Mouse (Mus musculus): ENCODE results near the gene Hipk3. TPM values are rescaled to one million over a fixed set of nuclear protein-coding genes. Genes with fewer than 3 reads are reported as not detected.
A peak's percentile ranks its signal among the peaks of the same experiment; 100 is the strongest.

The Hipk3 gene
- 5.0 and 5.7 TPM in 2 replicates for polyA plus RNA-seq (2015; fragmentation: Nextera tagmentation; extraction: Ambion mirVana)

GRCm38 (mm10) chr2:104493951-104494800, at the start of gene Hipk3:
Gene Hipk3, minus strand, starts transcription at chr2:104494446.
- ATAC-seq = peak; percentile 94
- Histone ChIP-seq H3K4me2 (replicated peaks) (peak within 1 kb of the TSS; percentile 75), H3K27ac (peak within 1 kb of the TSS; percentile 100), H3K9ac (replicated peaks) (peak within 1 kb of the TSS; percentile 98), H3K36me3 (no peaks in the 10 kb centered on the region), H3K9me3 (no peaks in the 10 kb centered on the region), H3K27me3 (0 out of 2 replicates have a peak, but pooled peaks cover 6% of the 10 kb centered on the region), H3K4me3 (replicated peaks) (peak within 1 kb of the TSS; percentile 92), H3K4me1 (replicated peaks) (peaks cover 20% of the 10 kb centered on the region)
- WGBS = under 1% methylated on average over 90 of the region's 98 CpGs

DNA sequence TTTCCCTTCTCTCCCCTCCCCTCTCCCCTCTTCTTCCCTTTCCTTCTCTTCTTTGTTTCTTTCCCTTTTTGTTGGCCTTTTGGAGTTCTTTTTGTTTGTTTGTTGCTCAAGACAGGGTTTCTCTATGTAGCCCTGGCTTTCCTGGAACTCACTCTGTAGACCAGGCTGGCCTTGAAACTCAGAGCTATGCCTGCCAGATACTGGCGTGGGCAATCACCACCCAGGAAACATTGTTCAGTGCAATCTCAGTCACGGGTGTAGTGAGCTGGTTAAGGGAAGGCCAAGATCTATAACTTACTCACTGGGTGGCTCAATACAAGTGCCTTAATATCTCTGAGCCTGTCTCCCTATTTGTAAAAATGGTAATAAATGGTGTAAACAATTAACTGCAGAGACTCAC, 46.0 kb upstream of the Hipk3 start:
- no peaks in the 10 kb centered on the region for H3K27me3 ChIP-seq
- H3K4me3 ChIP-seq (replicated peaks) = no peak overlapping the region
- H3K9me3 ChIP-seq = no peaks in the 10 kb centered on the region
- H3K4me2 ChIP-seq (replicated peaks) = no peak overlapping the region
- no peak for ATAC-seq
- H3K4me1 ChIP-seq (replicated peaks) = no peaks in the 10 kb centered on the region
- 82% methylated on average over 2 of the region's 2 CpGs for WGBS
- no peak overlapping the region for H3K27ac ChIP-seq
- no peaks in the 10 kb centered on the region for H3K36me3 ChIP-seq
- no peak overlapping the region for H3K9ac ChIP-seq (replicated peaks)

GRCm38 (mm10) chr2:104534751-104535150, 40.5 kb upstream of the Hipk3 start:
- ATAC-seq = no peak
- H3K9ac ChIP-seq (replicated peaks) = no peak overlapping the region
- H3K4me1 ChIP-seq (replicated peaks) = no peaks in the 10 kb centered on the region
- no peaks in the 10 kb centered on the region for H3K9me3 ChIP-seq
- H3K36me3 ChIP-seq = no peaks in the 10 kb centered on the region
- no peaks in the 10 kb centered on the region for H3K27me3 ChIP-seq
- 96% methylated on average over 3 of the region's 3 CpGs for whole genome bisulfite sequencing
- no peak overlapping the region for H3K4me2 ChIP-seq (replicated peaks)
- H3K4me3 ChIP-seq (replicated peaks) = no peak overlapping the region
- H3K27ac ChIP-seq = no peak overlapping the region

- H3K4me1 ChIP-seq (replicated peaks) = no peaks in the 10 kb centered on the region
- H3K27ac ChIP-seq = no peak overlapping the region
- WGBS = 89% methylated on average over 1 of the region's 1 CpGs
- ATAC-seq = no peak
- no peaks in the 10 kb centered on the region for H3K9me3 ChIP-seq
- no peaks in the 10 kb centered on the region for H3K36me3 ChIP-seq
- no peak overlapping the region for H3K4me2 ChIP-seq (replicated peaks)
- H3K4me3 ChIP-seq (replicated peaks) = no peak overlapping the region
- H3K27me3 ChIP-seq = no peaks in the 10 kb centered on the region
- no peak overlapping the region for H3K9ac ChIP-seq (replicated peaks)
Measured at GRCm38 (mm10) chr2:104532548-104532947, 38.3 kb upstream of the Hipk3 start.

- WGBS = 84% methylated on average over 3 of the region's 3 CpGs
Measured at GRCm38 (mm10) chr2:104526559-104526958, 32.3 kb upstream of the Hipk3 start.

DNA sequence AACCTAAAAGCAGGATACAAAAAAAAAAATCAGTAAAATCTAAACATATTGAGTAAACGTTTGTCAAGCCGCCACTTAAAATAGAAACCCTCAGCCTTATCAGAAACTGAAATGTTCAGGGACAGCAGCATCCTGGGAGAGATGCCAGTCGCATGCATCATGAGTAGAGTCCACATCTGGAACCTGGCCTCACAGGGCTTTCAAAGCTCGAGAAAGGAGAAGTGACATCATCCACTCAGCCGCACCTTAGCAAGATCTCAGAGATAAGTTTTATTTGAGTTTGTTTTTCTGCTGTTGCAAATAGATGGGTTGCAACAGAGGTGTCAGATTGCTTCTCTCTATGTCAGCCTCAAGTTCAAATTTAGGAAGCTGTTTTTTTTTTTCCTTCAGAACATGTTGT, 31.3 kb upstream of the Hipk3 start:
- no peaks in the 10 kb centered on the region for H3K36me3 ChIP-seq
- H3K27me3 ChIP-seq = no peaks in the 10 kb centered on the region
- H3K4me1 ChIP-seq (replicated peaks) = no peaks in the 10 kb centered on the region
- WGBS = 80% methylated on average over 5 of the region's 5 CpGs
- H3K9me3 ChIP-seq = no peaks in the 10 kb centered on the region
- ATAC-seq = no peak
- no peak overlapping the region for H3K4me2 ChIP-seq (replicated peaks)
- no peak overlapping the region for H3K9ac ChIP-seq (replicated peaks)
- H3K4me3 ChIP-seq (replicated peaks) = no peak overlapping the region
- H3K27ac ChIP-seq = no peak overlapping the region

More at GRCm38 (mm10) chr2:104526559-104526958, 32.3 kb upstream of the Hipk3 start:
- no peak overlapping the region for H3K27ac ChIP-seq
- no peaks in the 10 kb centered on the region for H3K4me1 ChIP-seq (replicated peaks)
- no peaks in the 10 kb centered on the region for H3K36me3 ChIP-seq
- ATAC-seq = no peak
- no peak overlapping the region for H3K4me2 ChIP-seq (replicated peaks)
- H3K9ac ChIP-seq (replicated peaks) = no peak overlapping the region
- H3K4me3 ChIP-seq (replicated peaks) = no peak overlapping the region
- H3K27me3 ChIP-seq = no peaks in the 10 kb centered on the region
- no peaks in the 10 kb centered on the region for H3K9me3 ChIP-seq

DNA sequence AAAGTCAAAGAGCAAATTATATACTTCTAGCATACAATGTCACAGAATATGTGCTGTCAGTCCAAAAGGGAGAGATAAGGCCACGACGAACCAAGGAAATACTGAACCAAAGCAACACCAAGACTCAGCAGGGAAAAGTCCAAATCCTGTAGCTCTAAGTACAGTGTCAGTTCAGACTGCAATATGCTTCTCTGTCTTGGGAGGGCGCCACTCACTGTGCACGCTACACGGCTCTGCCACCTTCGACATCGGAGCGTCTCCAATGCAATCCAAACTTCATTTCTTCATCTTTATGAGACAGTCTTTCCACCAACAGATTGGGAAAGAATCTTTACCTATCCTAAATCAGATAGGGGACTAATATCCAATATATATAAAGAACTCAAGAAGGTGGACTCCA, 17.4 kb upstream of the Hipk3 start:
- Histone ChIP-seq H3K27me3 (no peaks in the 10 kb centered on the region), H3K9me3 (no peaks in the 10 kb centered on the region), H3K4me3 (replicated peaks) (no peak overlapping the region), H3K27ac (no peak overlapping the region), H3K9ac (replicated peaks) (no peak overlapping the region), H3K36me3 (no peaks in the 10 kb centered on the region), H3K4me1 (replicated peaks) (no peaks in the 10 kb centered on the region), H3K4me2 (replicated peaks) (no peak overlapping the region)
- no peak for ATAC-seq
- WGBS = 81% methylated on average over 8 of the region's 8 CpGs

DNA sequence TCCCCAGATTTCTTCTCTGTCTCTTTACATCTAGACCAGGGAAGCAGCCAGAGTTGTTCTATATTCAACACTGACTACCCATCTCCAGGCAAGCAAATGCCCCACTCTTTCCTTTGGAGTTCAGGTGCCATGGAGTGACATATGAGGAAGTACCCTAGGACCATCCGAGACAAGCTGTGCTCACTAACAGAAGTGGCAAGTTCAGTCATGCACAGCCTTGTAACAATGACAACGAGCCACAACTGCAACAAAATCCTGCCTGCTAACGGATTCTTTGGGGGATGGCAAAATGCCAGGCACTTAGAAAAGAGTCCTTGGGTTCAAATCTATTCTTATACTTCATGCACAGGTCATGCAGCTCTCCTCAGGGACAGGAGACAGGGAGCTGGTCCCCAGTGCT, 8.1 kb upstream of the Hipk3 start:
- H3K9ac ChIP-seq (replicated peaks) = no peak overlapping the region
- no peak overlapping the region for H3K4me3 ChIP-seq (replicated peaks)
- no peaks in the 10 kb centered on the region for H3K36me3 ChIP-seq
- no peak for ATAC-seq
- no peaks in the 10 kb centered on the region for H3K9me3 ChIP-seq
- H3K27ac ChIP-seq = no peak overlapping the region
- 0 out of 2 replicates have a peak, but pooled peaks cover 2% of the 10 kb centered on the region for H3K27me3 ChIP-seq
- no peaks in the 10 kb centered on the region for H3K4me1 ChIP-seq (replicated peaks)
- WGBS = 53% methylated on average over 3 of the region's 3 CpGs
- H3K4me2 ChIP-seq (replicated peaks) = no peak overlapping the region

- Histone ChIP-seq H3K27me3 (0 out of 2 replicates have a peak, but pooled peaks cover 5% of the 10 kb centered on the region), H3K4me2 (replicated peaks) (no peak overlapping the region), H3K9ac (replicated peaks) (no peak overlapping the region), H3K36me3 (no peaks in the 10 kb centered on the region), H3K4me1 (replicated peaks) (no peaks in the 10 kb centered on the region), H3K4me3 (replicated peaks) (no peak overlapping the region), H3K27ac (no peak overlapping the region), H3K9me3 (no peaks in the 10 kb centered on the region)
- 94% methylated on average over 2 of the region's 2 CpGs for WGBS
- ATAC-seq = no peak
Measured at GRCm38 (mm10) chr2:104501091-104501490, 6.8 kb upstream of the Hipk3 start.

DNA sequence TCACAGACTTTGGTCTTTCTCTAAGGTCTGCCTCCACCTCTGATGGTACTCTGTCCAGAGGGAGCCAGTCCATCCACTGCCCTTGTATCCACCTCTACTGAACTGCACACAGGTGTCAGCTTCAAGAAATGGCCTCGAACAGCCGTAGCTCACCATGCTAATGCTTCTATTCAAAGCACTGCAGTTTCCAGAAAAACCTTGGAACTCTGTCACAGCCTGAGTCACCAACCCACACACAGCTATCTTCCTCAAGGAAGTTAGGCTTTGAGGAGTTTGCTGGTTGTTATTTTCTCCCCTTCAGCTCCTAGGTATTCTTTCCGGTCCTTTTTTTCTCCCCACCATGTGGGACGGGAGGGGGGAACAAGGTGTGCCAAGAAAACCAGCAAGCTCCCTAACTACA, 3.5 kb upstream of the Hipk3 start:
- no peak overlapping the region for H3K27ac ChIP-seq

DNA sequence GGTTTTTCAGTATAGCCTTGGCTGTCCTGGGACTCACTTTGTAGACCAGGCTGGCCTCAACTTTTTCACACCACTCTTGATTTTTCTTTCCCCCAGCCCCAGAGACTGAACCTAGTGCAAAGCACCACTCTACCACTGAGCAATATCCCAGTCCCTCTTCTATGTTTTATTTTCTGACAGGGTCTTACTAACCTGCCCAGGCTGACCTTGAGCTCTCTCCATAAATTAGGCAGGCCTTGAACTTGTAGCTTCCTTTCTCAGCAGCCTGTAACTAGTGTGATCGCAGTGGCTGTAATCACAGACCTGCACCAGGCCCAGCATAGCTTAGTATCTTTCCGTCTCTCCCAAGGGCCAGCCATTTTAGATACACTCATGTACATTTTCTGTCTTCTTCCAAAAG, 3.0 kb upstream of the Hipk3 start:
- 91% methylated on average over 2 of the region's 2 CpGs for WGBS
- Histone ChIP-seq H3K4me1 (replicated peaks) (peaks cover 9% of the 10 kb centered on the region), H3K9me3 (no peaks in the 10 kb centered on the region), H3K36me3 (no peaks in the 10 kb centered on the region), H3K27ac (no peak overlapping the region), H3K27me3 (0 out of 2 replicates have a peak, but pooled peaks cover 6% of the 10 kb centered on the region), H3K4me3 (replicated peaks) (no peak overlapping the region), H3K4me2 (replicated peaks) (no peak overlapping the region), H3K9ac (replicated peaks) (no peak overlapping the region)
- ATAC-seq = no peak

More for the DNA sequence above, 3.5 kb upstream of the Hipk3 start:
- no peak for ATAC-seq
- WGBS = 60% methylated on average over 4 of the region's 4 CpGs
- Histone ChIP-seq H3K9me3 (no peaks in the 10 kb centered on the region), H3K36me3 (no peaks in the 10 kb centered on the region), H3K4me1 (replicated peaks) (peaks cover 9% of the 10 kb centered on the region), H3K4me2 (replicated peaks) (no peak overlapping the region), H3K9ac (replicated peaks) (no peak overlapping the region), H3K4me3 (replicated peaks) (no peak overlapping the region), H3K27me3 (0 out of 2 replicates have a peak, but pooled peaks cover 6% of the 10 kb centered on the region)

- WGBS = 43% methylated on average over 5 of the region's 5 CpGs
- no peak for ATAC-seq
- H3K4me1 ChIP-seq (replicated peaks) = peaks cover 14% of the 10 kb centered on the region
- H3K36me3 ChIP-seq = no peaks in the 10 kb centered on the region
- no peak overlapping the region for H3K27ac ChIP-seq
- no peak overlapping the region for H3K4me3 ChIP-seq (replicated peaks)
- no peaks in the 10 kb centered on the region for H3K9me3 ChIP-seq
- no peak overlapping the region for H3K4me2 ChIP-seq (replicated peaks)
- H3K27me3 ChIP-seq = 0 out of 2 replicates have a peak, but pooled peaks cover 6% of the 10 kb centered on the region
- H3K9ac ChIP-seq (replicated peaks) = no peak overlapping the region
Measured at GRCm38 (mm10) chr2:104496206-104496605, 2.0 kb upstream of the Hipk3 start.

Data from midbrain, embryonic 13.5 days (tissue).